9 mouse cellular contexts compared by ENCODE assay signal in genomic region chr15:27806219-27806618, GRCm38 (mm10).
DNase-seq lines count a peak whose midpoint lies in the region; ATAC-seq and TF ChIP-seq lines count a peak whose summit lies in the region.
"Had no signal": no experiment of that assay in that cellular context is flagged by ENCODE, and none has a peak within 500 bp of the region (broad histone marks: within the 10 kb centered on the region; RNA-seq: fewer than 3 reads in every experiment).

No protein-coding gene starts in this region.

- intact Hi-C loops in left cerebral cortex, postnatal 14 days (cut with DNase I), result no loop called here

- 66% methylated on average over 10 of the region's 10 CpGs for WGBS in hindbrain, postnatal 0 days
- WGBS in hindbrain, embryonic 13.5 days, result 71% methylated on average over 10 of the region's 10 CpGs
- 16% methylated on average over 10 of the region's 10 CpGs for WGBS in limb, embryonic 14.5 days
- 55% methylated on average over 10 of the region's 10 CpGs for WGBS in stomach, postnatal 0 days
- WGBS in cerebellum, adult 2 months, result 68% methylated on average over 10 of the region's 10 CpGs

- no peaks in the 10 kb centered on the region for H3K27me3 ChIP-seq in hindbrain, postnatal 0 days (ENCODE audit: insufficient read depth, low read length)
- no peaks in the 10 kb centered on the region for H3K27me3 ChIP-seq in hindbrain, embryonic 13.5 days
- no peaks in the 10 kb centered on the region for H3K27me3 ChIP-seq in limb, embryonic 14.5 days (ENCODE audit: control insufficient read depth, insufficient read depth, low read length)
- no peaks in the 10 kb centered on the region for H3K27me3 ChIP-seq in stomach, postnatal 0 days (ENCODE audit: control insufficient read depth, insufficient read depth, low read length)
- no peaks in the 10 kb centered on the region for H3K27me3 ChIP-seq in cerebellum, adult 2 months (ENCODE audit: control insufficient read depth, insufficient read depth, low read length)

- 0 out of 2 replicates have a peak overlapping the region, but pooled peaks have one; percentile 26 for H3K27ac ChIP-seq in hindbrain, postnatal 0 days
- no peak overlapping the region for H3K27ac ChIP-seq in hindbrain, embryonic 13.5 days
- H3K27ac ChIP-seq in limb, embryonic 14.5 days (replicated peaks; ENCODE audit: low read depth, low read length), result peak overlapping the region; percentile 46
- H3K27ac ChIP-seq in stomach, postnatal 0 days (replicated peaks), result peak overlapping the region; percentile 40; the same call in 1 of the 2 replicates
- no peak overlapping the region for H3K27ac ChIP-seq in cerebellum, adult 2 months (ENCODE audit: insufficient read depth, low read length)

- 0 out of 2 replicates have a peak, but pooled peaks have one; percentile 8 for ATAC-seq in hindbrain, postnatal 0 days
- no peak for ATAC-seq in hindbrain, embryonic 13.5 days (ENCODE audit: low FRiP score)
- peak; percentile 50 for ATAC-seq in limb, embryonic 14.5 days (ENCODE audit: low FRiP score, low read depth)
- peak; percentile 43; the same call in 1 of the 2 replicates for ATAC-seq in stomach, postnatal 0 days (ENCODE audit: low FRiP score, low TSS enrichment)

- H3K36me3 ChIP-seq in hindbrain, postnatal 0 days (ENCODE audit: insufficient read depth, low read length), result peaks cover 19% of the 10 kb centered on the region
- peaks cover 59% of the 10 kb centered on the region for H3K36me3 ChIP-seq in hindbrain, embryonic 13.5 days
- H3K36me3 ChIP-seq in limb, embryonic 14.5 days (ENCODE audit: control insufficient read depth, insufficient read depth, low read length), result peaks cover 41% of the 10 kb centered on the region
- H3K36me3 ChIP-seq in stomach, postnatal 0 days (ENCODE audit: control insufficient read depth, insufficient read depth, low read length), result no peaks in the 10 kb centered on the region

- TF ChIP-seq POLR2A in limb, embryonic 14.5 days (IDR thresholded peaks at IDR 0.05; ENCODE audit: borderline replicate concordance, extremely low read depth, insufficient read depth, insufficient read length), result no peak
- TF ChIP-seq POLR2A in cerebellum, adult 2 months (IDR thresholded peaks at IDR 0.05; ENCODE audit: borderline replicate concordance, insufficient read depth, low read length), result no peak

- no peak overlapping the region for H3K9ac ChIP-seq in hindbrain, postnatal 0 days (replicated peaks; ENCODE audit: low read length)
- H3K9ac ChIP-seq in hindbrain, embryonic 13.5 days, result no peak overlapping the region
- no peak overlapping the region for H3K9ac ChIP-seq in limb, embryonic 14.5 days (ENCODE audit: low read depth, low read length, severe bottlenecking)
- no peak overlapping the region for H3K9ac ChIP-seq in stomach, postnatal 0 days (ENCODE audit: low read length)

- H3K4me1 ChIP-seq in hindbrain, postnatal 0 days (ENCODE audit: insufficient read depth, low read length), result 0 out of 2 replicates have a peak, but pooled peaks cover 1% of the 10 kb centered on the region
- peaks cover 56% of the 10 kb centered on the region for H3K4me1 ChIP-seq in hindbrain, embryonic 13.5 days (replicated peaks)
- peaks cover 73% of the 10 kb centered on the region for H3K4me1 ChIP-seq in limb, embryonic 14.5 days (ENCODE audit: control insufficient read depth, insufficient read depth, low read length)
- 0 out of 2 replicates have a peak, but pooled peaks cover 3% of the 10 kb centered on the region for H3K4me1 ChIP-seq in stomach, postnatal 0 days (replicated peaks; ENCODE audit: control insufficient read depth, insufficient read depth)
- H3K4me1 ChIP-seq in cerebellum, adult 2 months (ENCODE audit: control insufficient read depth, insufficient read depth, low read length), result peaks cover 28% of the 10 kb centered on the region

- TF ChIP-seq EP300 in stomach, postnatal 0 days (optimal IDR thresholded peaks at IDR 0.05), result no peak

- H3K9me3 ChIP-seq in hindbrain, postnatal 0 days (ENCODE audit: low read length), result no peaks in the 10 kb centered on the region
- no peaks in the 10 kb centered on the region for H3K9me3 ChIP-seq in hindbrain, embryonic 13.5 days
- H3K9me3 ChIP-seq in limb, embryonic 14.5 days (ENCODE audit: control insufficient read depth, low read length), result no peaks in the 10 kb centered on the region
- H3K9me3 ChIP-seq in stomach, postnatal 0 days (ENCODE audit: control insufficient read depth, low read length), result no peaks in the 10 kb centered on the region

- no peak overlapping the region for H3K4me3 ChIP-seq in hindbrain, postnatal 0 days (ENCODE audit: low read length)
- no peak overlapping the region for H3K4me3 ChIP-seq in hindbrain, embryonic 13.5 days
- H3K4me3 ChIP-seq in limb, embryonic 14.5 days (replicated peaks; ENCODE audit: low read length), result no peak overlapping the region
- H3K4me3 ChIP-seq in stomach, postnatal 0 days (ENCODE audit: low read depth, low read length), result no peak overlapping the region
- H3K4me3 ChIP-seq in cerebellum, adult 2 months (replicated peaks; ENCODE audit: insufficient read depth, low read depth, low read length), result no peak overlapping the region

- no peak for TF ChIP-seq CTCF in hindbrain, postnatal 0 days (IDR thresholded peaks at IDR 0.05; ENCODE audit: low read depth)
- TF ChIP-seq CTCF in stomach, postnatal 0 days (IDR thresholded peaks at IDR 0.05; ENCODE audit: low read depth), result no peak
- TF ChIP-seq CTCF in cerebellum, adult 2 months (IDR thresholded peaks at IDR 0.05; ENCODE audit: borderline replicate concordance, insufficient read depth, low read depth, low read length), result no peak

- DNase-seq in hindbrain, postnatal 0 days (ENCODE audit: low spot score), result no peak
- DNase-seq in urinary bladder, postnatal 14 days (ENCODE audit: low spot score), result peak; percentile 34
- DNase-seq in urinary bladder, postnatal 10 days (ENCODE audit: low spot score), result no peak
- DNase-seq in limb, embryonic 14.5 days (ENCODE audit: low spot score), result peak; percentile 77
- no peak for DNase-seq in stomach, postnatal 0 days (ENCODE audit: low spot score)
- no peak for DNase-seq in cerebellum, adult 2 months
- DNase-seq in left cerebral cortex, postnatal 14 days (ENCODE audit: low spot score in 2 of 2), result no peak
- DNase-seq: cerebellum, adult 11-12 months had no signal

- H3K4me2 ChIP-seq in hindbrain, postnatal 0 days (ENCODE audit: low read depth, low read length), result no peak overlapping the region
- no peak overlapping the region for H3K4me2 ChIP-seq in hindbrain, embryonic 13.5 days
- no peak overlapping the region for H3K4me2 ChIP-seq in limb, embryonic 14.5 days (replicated peaks; ENCODE audit: low read depth, low read length, severe bottlenecking)
- H3K4me2 ChIP-seq in stomach, postnatal 0 days (replicated peaks; ENCODE audit: low read depth), result no peak overlapping the region

Comparison
In these comparisons a context has a peak if more than half of its experiments do, and no peak if none do; other contexts are left out.
1. DNase-seq: peak in urinary bladder, postnatal 14 days (single experiment) and limb, embryonic 14.5 days (single experiment); none in hindbrain, postnatal 0 days (single experiment), urinary bladder, postnatal 10 days (single experiment), stomach, postnatal 0 days (single experiment), cerebellum, adult 2 months (0 of 2) and left cerebral cortex, postnatal 14 days (0 of 2).
2. H3K27ac ChIP-seq: peak in hindbrain, postnatal 0 days (single experiment), limb, embryonic 14.5 days (single experiment) and stomach, postnatal 0 days (single experiment); none in hindbrain, embryonic 13.5 days (single experiment) and cerebellum, adult 2 months (single experiment).